Mouse (Mus musculus) liver, embryonic 16.5 days (tissue): ENCODE data around the gene Ip6k2. TPM values are rescaled to one million over a fixed set of nuclear protein-coding genes. Genes with fewer than 3 reads are reported as not detected.

ENCODE experiments used
- ATAC-seq: fragments of 200-750 bp; cut with Nextera tagmentation; 2 replicates; pipeline ENCODE4 v1.8.0; 2017; ENCODE audit warnings: low read depth, mild to moderate bottlenecking, moderate number of reproducible peaks, moderate library complexity
- H3K27ac ChIP-seq: fragments of 300-500 bp; sonication (generic); 2 replicates; pipeline ENCODE4 v1.5.1; 2014; ENCODE audit warnings: mild to moderate bottlenecking, low read length
- H3K27me3 ChIP-seq: fragments of 300-500 bp; sonication (generic); 2 replicates; pipeline ENCODE4 v1.6.1; 2014; ENCODE audit warnings: low read depth, low read length, mixed read lengths; ENCODE audit not compliant: control insufficient read depth, insufficient read depth
- H3K36me3 ChIP-seq: fragments of 300-500 bp; sonication (generic); 2 replicates; pipeline ENCODE4 v1.6.1; 2014; ENCODE audit warnings: mild to moderate bottlenecking; ENCODE audit not compliant: control insufficient read depth, insufficient read depth
- H3K4me1 ChIP-seq: fragments of 300-500 bp; sonication (generic); 2 replicates; pipeline ENCODE4 v1.6.1; 2014; ENCODE audit warnings: low read depth, low read length, mixed read lengths; ENCODE audit not compliant: control insufficient read depth
- H3K4me2 ChIP-seq: fragments of 300-500 bp; sonication (generic); 2 replicates; pipeline ENCODE4 v1.6.1; 2014; ENCODE audit warnings: low read depth, low read length, mixed read lengths
- H3K4me3 ChIP-seq: fragments of 300-500 bp; sonication (generic); 2 replicates; pipeline ENCODE4 v1.5.1; 2014; ENCODE audit warnings: low read depth, mild to moderate bottlenecking, low read length
- H3K9ac ChIP-seq: fragments of 300-500 bp; sonication (generic); 2 replicates; pipeline ENCODE4 v1.6.1; 2014; ENCODE audit warnings: low read depth, low read length
- H3K9me3 ChIP-seq: fragments of 300-500 bp; sonication (generic); replicated peaks from 2 replicates; pipeline ENCODE4 v1.6.1; 2016; ENCODE audit warnings: low read length; ENCODE audit not compliant: control insufficient read depth
- WGBS: fragments of 180-500 bp; shearing (Covaris S2); extraction: QIAGEN DNeasy Blood & Tissue Kit; methylation state at CpG from one replicate; pipeline ENCODE4 v1.1.7; 2014; ENCODE audit not compliant: insufficient replicate concordance; 5-methylcytosine and 5-hydroxymethylcytosine counted together
- polyA plus RNA-seq: library from polyadenylated mRNA; unstranded; fragments of >200 nt; fragmentation: Nextera tagmentation; extraction: Ambion mirVana; gene quantifications from 2 replicates; pipeline ENCODE4 v1.2.1, GENCODE M21; 2015

The Ip6k2 gene
- polyA plus RNA-seq, 1 experiment from 2014 or later, result 13.6 TPM

DNA sequence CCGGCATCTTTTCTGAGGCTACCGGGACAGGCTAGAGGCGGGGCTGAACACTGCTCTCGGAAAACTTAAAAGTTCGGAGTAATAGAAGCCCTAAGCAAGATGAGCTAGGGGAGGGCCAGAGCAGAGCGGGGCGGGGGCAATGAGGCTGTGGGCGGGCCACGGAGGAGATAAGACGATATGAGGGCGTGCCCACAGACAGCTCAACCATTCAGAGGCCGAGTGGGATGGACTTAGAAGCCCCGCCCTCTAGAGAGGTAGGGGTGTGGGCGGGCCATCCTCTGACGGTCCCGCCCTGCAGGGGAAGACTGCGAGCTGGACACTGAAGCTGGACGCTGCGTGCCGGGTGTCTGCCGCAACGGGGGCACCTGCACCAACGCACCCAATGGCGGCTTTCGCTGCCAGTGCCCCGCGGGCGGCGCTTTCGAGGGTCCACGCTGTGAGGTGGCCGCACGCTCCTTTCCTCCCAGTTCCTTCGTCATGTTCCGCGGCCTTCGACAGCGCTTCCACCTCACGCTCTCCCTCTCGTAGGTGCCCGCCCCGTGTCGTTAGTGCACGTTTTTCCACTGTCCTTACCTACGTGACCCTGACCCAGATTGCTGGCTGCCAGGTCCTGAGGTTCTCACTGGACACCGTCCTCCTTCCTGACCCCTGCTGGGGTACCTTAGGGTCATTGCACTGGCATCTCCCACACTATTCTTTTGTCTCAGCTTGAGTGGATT, 49.0 kb downstream of the Ip6k2 start:
- H3K9ac ChIP-seq, result no peak overlapping the region; the same call in 1 of the 2 replicates
- H3K4me2 ChIP-seq, result peak overlapping the region; percentile 95
- no peaks in the 10 kb centered on the region for H3K36me3 ChIP-seq
- no peaks in the 10 kb centered on the region for H3K9me3 ChIP-seq
- peak overlapping the region; percentile 61 for H3K4me3 ChIP-seq
- no peak overlapping the region for H3K27ac ChIP-seq
- peak; percentile 99 for ATAC-seq
- peaks cover 70% of the 10 kb centered on the region for H3K27me3 ChIP-seq
- H3K4me1 ChIP-seq, result peaks cover 19% of the 10 kb centered on the region
- 5% methylated on average over 46 of the region's 46 CpGs for WGBS

DNA sequence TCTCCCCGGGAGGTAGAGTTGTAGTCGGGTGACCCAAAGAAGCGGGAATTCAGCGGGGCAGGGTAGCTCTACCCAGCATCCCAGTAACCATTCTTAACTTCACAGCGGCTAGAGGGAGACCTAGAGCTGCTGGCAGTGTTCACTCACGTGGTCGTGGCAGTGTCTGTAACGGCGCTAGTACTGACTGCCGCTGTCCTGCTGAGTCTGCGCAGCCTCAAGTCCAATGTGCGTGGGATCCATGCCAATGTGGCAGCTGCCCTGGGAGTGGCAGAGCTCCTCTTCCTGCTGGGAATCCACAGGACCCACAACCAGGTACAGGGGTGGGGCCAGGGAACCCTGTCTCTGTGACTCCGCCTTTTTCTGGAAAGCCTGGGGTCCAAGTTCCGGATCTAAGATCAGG, 59.4 kb downstream of the Ip6k2 start:
- no peaks in the 10 kb centered on the region for H3K9me3 ChIP-seq
- H3K9ac ChIP-seq, result no peak overlapping the region
- H3K4me3 ChIP-seq, result no peak overlapping the region
- peaks cover 2% of the 10 kb centered on the region for H3K4me1 ChIP-seq
- peaks cover 2% of the 10 kb centered on the region; the same call in 1 of the 2 replicates for H3K27me3 ChIP-seq
- no peak overlapping the region for H3K27ac ChIP-seq
- 12% methylated on average over 14 of the region's 14 CpGs for WGBS
- H3K36me3 ChIP-seq, result no peaks in the 10 kb centered on the region
- ATAC-seq, result peak; percentile 48
- 0 out of 2 replicates have a peak overlapping the region, but pooled peaks have one; percentile 24 for H3K4me2 ChIP-seq

DNA sequence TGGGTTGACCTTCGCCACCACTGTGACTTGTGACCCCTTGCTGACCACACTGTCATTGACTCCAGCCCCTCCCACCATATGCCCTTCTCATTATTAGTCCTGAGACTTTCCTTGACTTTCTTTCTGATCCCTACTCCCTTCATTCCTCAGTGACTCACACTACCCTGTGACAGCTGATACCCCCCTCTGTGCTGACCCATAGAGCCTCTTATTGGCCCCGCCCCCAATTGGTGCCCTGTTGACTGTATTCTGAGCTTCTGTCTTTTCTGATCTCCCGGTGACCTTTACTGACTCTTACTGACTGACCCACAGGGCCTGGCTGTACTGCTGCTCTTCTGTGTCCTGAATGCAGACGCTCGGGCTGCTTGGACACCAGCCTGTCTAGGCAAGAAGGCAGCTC, 61.8 kb downstream of the Ip6k2 start:
- no peak for ATAC-seq
- peaks cover 2% of the 10 kb centered on the region; the same call in 1 of the 2 replicates for H3K27me3 ChIP-seq

DNA sequence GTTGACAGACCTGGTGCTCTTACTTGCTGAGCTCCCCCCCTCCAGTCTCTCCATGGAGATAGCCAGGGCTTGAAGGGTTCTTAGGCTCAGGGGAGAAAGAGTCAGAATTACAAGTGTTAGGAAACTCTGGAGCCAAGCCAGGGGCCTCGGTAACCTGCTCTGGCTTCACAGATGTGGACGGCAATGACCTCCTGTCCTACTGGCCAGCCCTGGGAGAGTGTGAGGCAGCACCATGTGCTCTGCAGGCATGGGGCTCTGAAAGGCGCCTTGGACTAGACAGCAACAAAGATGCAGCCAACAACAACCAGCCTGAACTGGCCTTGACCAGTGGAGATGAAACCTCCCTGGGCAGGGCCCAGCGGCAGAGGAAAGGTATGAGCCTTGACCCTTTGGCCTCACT, 63.8 kb downstream of the Ip6k2 start:
- Histone ChIP-seq H3K9ac (no peak overlapping the region), H3K27me3 (peaks cover 2% of the 10 kb centered on the region; the same call in 1 of the 2 replicates), H3K9me3 (no peaks in the 10 kb centered on the region), H3K4me1 (peaks cover 2% of the 10 kb centered on the region), H3K27ac (no peak overlapping the region), H3K4me3 (no peak overlapping the region), H3K36me3 (no peaks in the 10 kb centered on the region), H3K4me2 (no peak overlapping the region)
- 0 out of 2 replicates have a peak, but pooled peaks have one; percentile 23 for ATAC-seq
- 57% methylated on average over 4 of the region's 4 CpGs for WGBS

More for the DNA sequence above, 61.8 kb downstream of the Ip6k2 start:
- Histone ChIP-seq H3K27ac (no peak overlapping the region), H3K9me3 (no peaks in the 10 kb centered on the region), H3K9ac (no peak overlapping the region), H3K4me3 (no peak overlapping the region), H3K4me1 (peaks cover 2% of the 10 kb centered on the region), H3K36me3 (no peaks in the 10 kb centered on the region), H3K4me2 (no peak overlapping the region)
- WGBS, result 65% methylated on average over 5 of the region's 5 CpGs

DNA sequence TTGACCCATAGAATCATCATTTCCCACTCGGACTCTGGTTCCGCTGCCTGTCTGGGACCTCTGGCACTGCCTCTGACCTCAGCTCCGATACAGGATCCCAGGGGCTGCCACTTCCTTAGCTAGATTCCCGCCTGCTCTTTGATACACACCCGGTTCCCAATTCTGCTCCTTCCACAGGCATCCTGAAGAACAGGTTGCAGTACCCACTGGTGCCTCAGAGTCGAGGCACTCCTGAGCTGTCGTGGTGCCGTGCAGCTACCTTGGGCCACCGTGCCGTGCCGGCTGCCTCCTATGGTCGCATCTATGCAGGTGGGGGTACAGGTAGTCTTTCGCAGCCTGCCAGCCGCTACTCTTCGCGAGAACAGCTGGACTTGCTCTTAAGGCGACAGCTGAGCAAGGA, 64.8 kb downstream of the Ip6k2 start:
- H3K27ac ChIP-seq, result no peak overlapping the region
- H3K9me3 ChIP-seq, result no peaks in the 10 kb centered on the region
- no peak overlapping the region for H3K9ac ChIP-seq
- peaks cover 2% of the 10 kb centered on the region; the same call in 1 of the 2 replicates for H3K27me3 ChIP-seq
- H3K36me3 ChIP-seq, result no peaks in the 10 kb centered on the region
- WGBS, result 65% methylated on average over 17 of the region's 17 CpGs
- H3K4me2 ChIP-seq, result no peak overlapping the region
- H3K4me3 ChIP-seq, result no peak overlapping the region
- H3K4me1 ChIP-seq, result peaks cover 6% of the 10 kb centered on the region
- no peak for ATAC-seq

DNA sequence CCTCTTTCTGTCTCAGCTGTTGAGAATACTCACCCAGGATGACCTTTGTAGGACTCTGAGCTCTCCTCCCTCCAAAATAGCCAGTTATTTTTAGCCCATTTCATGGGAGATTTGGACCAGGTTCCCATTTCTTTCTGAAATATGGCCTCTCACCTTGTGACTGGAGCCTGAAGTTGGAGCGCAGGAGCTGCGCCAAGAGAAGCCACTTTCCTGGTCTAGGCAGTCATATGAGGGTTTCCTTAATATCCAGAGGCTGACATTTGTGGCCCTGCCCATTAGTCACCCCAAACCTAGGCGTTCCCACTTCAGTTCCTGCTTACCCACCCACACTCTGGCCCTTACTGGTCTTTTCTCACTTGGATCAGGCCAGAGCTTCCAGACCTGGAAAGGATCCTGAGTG, 69.4 kb downstream of the Ip6k2 start, which contains the start of gene Slc26a6:
Gene Slc26a6 (plus strand): TSS at position 308 of the 400 bp plus-strand sequence.
- Histone ChIP-seq H3K36me3 (no peaks in the 10 kb centered on the region), H3K27ac (peak within 1 kb of the TSS; percentile 80), H3K4me2 (peak within 1 kb of the TSS; percentile 99), H3K9me3 (no peaks in the 10 kb centered on the region), H3K27me3 (no peaks in the 10 kb centered on the region), H3K9ac (peak within 1 kb of the TSS; percentile 71), H3K4me1 (peaks cover 15% of the 10 kb centered on the region), H3K4me3 (peak within 1 kb of the TSS; percentile 76)
- 73% methylated on average over 3 of the region's 3 CpGs for WGBS
- ATAC-seq, result no peak

DNA sequence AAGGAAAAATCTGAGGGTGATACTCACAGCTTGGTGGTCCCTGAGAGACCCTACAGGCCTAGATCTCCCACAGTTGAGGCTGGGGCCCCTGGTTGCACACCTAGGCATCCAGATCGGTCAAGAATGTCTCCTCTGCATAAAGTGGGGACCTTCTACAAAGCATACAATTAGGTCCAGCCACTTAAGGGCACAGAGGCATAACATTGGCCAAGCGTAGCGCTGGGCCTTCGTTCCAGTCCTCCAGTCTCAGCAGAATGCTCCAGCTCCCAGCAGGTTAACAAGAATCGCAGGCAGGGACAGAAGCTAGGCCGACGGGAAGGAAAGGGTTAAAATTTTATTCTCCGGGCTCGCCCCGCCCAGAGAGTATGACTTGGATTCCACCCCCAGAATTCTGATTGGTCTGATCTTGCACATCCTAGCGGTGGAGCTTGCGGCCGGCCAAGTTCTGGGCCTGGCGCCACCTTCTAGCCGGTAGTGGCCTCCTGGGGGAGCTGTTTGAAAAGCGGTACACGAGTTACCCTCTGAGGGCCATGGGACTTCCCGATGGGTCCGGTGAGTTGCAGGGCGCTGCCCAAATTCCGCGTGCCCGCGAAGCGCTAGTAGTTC, 70.1 kb downstream of the Ip6k2 start:
- H3K9me3 ChIP-seq, result no peaks in the 10 kb centered on the region
- H3K27me3 ChIP-seq, result no peaks in the 10 kb centered on the region
- ATAC-seq, result peak; percentile 91
- peak overlapping the region; percentile 76 for H3K4me3 ChIP-seq
- H3K9ac ChIP-seq, result peak overlapping the region; percentile 71
- WGBS, result 3% methylated on average over 25 of the region's 25 CpGs
- peak overlapping the region; percentile 99 for H3K4me2 ChIP-seq
- no peaks in the 10 kb centered on the region for H3K36me3 ChIP-seq
- peak overlapping the region; percentile 80 for H3K27ac ChIP-seq
- H3K4me1 ChIP-seq, result peaks cover 15% of the 10 kb centered on the region

DNA sequence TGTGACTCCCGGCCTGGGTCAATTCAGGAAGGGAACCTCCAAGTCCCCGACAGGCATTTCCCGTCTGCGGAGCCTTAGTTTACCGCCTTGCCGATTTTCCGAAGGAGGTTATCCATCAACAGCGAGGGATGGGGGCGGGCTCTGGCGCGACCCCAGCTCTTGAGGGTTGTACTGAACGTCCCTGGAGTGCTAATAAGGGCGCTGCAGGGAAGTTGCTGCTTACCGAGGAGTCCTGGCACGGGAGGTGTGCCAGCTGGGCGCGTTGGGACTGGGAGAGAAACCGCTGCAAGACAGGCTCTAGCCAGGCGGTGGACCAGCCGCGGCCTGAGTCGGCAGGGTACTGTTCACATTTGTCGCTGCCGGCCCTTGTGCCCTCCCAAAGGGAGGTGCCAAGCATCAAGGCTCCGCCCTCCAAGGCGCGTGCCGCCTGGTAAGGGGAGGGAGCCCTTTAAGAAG, 70.7 kb downstream of the Ip6k2 start:
- H3K36me3 ChIP-seq, result no peaks in the 10 kb centered on the region
- H3K4me3 ChIP-seq, result peak overlapping the region; percentile 76
- ATAC-seq, result peak; percentile 75
- H3K4me2 ChIP-seq, result peak overlapping the region; percentile 99
- H3K4me1 ChIP-seq, result peaks cover 15% of the 10 kb centered on the region
- H3K9ac ChIP-seq, result peak overlapping the region; percentile 71
- H3K27me3 ChIP-seq, result no peaks in the 10 kb centered on the region
- no peaks in the 10 kb centered on the region for H3K9me3 ChIP-seq
- under 1% methylated on average over 28 of the region's 28 CpGs for WGBS
- peak overlapping the region; percentile 80 for H3K27ac ChIP-seq

DNA sequence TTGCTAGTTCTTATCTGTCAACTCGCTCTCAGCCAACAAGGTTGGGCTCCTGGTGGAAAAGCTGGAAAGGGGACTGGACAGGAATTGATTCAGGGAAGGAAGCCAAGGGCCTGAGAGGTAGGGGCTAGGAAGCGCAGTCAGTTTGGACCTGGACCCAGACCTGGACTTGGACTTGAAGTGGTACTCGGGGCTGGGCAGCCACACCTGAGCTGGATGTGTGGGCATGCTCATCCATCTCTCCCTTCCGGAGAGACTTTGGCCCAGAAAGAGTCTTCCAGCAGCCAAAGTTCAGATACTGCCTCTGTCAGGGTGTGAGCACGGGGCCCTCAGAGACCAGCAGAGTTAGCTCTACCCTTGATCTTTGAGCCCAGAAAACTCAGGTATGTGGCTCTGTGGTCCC, 71.7 kb downstream of the Ip6k2 start:
- Histone ChIP-seq H3K27me3 (no peaks in the 10 kb centered on the region), H3K9me3 (no peaks in the 10 kb centered on the region), H3K27ac (peak overlapping the region; percentile 80), H3K36me3 (no peaks in the 10 kb centered on the region), H3K4me1 (peaks cover 15% of the 10 kb centered on the region), H3K4me3 (no peak overlapping the region), H3K9ac (no peak overlapping the region), H3K4me2 (no peak overlapping the region)
- WGBS, result 63% methylated on average over 5 of the region's 5 CpGs
- ATAC-seq, result no peak
